Mouse (Mus musculus): Measurements from ENCODE around the gene Lrriq3. TPM values are rescaled to one million over a fixed set of nuclear protein-coding genes. Genes with fewer than 3 reads are reported as not detected.

The Lrriq3 gene
- polyA plus RNA-seq, 1 experiment from 2014 or later: 0.57 TPM

Other genes starting within 250 kb of the Lrriq3 start
- 47.6 and 50.0 TPM in 2 replicates for gene Tnni3k, start 38.0 kb upstream of the Lrriq3 start, polyA plus RNA-seq (2015; fragmentation: Nextera tagmentation; extraction: Ambion mirVana)
- 10.9 and 13.9 TPM in 2 replicates for gene Fpgt, start within 50 bp of the Lrriq3 start, polyA plus RNA-seq (2015; fragmentation: Nextera tagmentation; extraction: Ambion mirVana)

All from heart, embryonic 13.5 days (tissue).